Comparison of ENCODE assay signal across 8 mouse cellular contexts in the genomic region with DNA sequence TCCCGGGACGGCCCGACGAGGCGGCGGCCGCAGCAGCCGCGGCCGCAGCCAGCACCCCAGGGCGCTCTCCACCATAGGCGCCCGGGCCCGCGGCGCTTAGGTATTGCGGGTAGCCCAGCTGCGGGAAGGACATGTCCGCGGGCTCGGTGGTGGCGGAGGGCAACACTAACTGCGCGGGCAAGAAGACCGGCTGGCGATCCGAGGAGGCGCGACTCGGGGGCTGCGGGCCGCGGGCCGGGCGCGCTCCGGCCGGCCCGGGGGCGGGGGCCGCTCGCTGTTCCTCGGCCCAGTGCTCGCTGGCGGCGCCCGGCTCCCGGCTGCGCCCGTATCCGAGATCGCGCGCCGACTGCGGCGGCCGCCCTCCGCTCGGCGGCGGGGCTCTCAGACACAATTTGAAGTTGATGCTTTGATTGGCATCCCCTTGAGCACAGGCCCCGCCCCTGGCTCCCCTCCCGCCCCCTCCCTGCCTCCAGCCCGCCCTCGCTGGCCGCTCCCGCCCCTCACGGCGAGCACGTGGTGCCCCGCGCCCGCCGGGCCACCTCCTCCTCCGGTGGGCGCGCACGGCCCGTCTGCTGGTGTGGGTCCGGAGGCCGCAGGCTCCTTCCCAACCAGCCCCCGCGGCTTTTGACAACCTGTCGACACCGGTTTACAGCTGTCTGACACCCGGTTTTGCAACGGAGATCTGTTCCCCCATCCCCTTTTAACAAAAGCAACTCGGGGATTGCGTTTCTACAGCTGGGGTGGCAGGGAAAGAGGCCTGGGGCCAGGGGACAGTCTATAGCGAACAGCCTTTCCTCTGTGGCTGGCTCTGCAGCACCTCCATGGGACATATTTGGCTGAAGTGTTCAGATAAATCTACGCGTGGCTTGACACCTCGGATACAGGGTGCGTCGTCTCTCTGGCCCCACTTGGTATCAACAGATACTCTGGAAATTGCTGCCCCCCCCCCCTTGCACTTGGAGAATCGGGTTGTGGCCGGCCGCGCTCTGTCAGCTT. TPM values are rescaled to one million over a fixed set of nuclear protein-coding genes. Genes with fewer than 3 reads are reported as not detected.
A peak's percentile ranks its signal among the peaks of the same experiment; 100 is the strongest.
DNase-seq lines count a peak whose midpoint lies in the region; ATAC-seq lines count a peak whose summit lies in the region.

A gene (minus strand): TSS at position 368 of the 996 bp plus-strand sequence.

- H3K27ac ChIP-seq in midbrain, embryonic 10.5 days (replicated peaks): peak within 1 kb of the TSS; percentile 98

- DNase-seq in left cerebral cortex, postnatal 4 days: peak; percentile 85
- DNase-seq in left cerebral cortex, adult 11 months (ENCODE audit: low spot score): no peak
- peak; percentile 41 for DNase-seq in forelimb bud, embryonic 11.5 days (ENCODE audit: low read depth, low spot score)
- peak; percentile 38 to 66 for DNase-seq in kidney, postnatal 36 days
- peak; percentile 90 for DNase-seq in midbrain, embryonic 10.5 days (ENCODE audit: low spot score)
- DNase-seq in c-Kit-positive CD71-positive TER-119-positive erythroid progenitor cells, embryonic 14.5 days (ENCODE audit: low spot score): no peak
- DNase-seq in urinary bladder, adult 2 months (ENCODE audit: low spot score): no peak

- H3K4me3 ChIP-seq in midbrain, embryonic 10.5 days: peak within 1 kb of the TSS; percentile 96

- H3K36me3 ChIP-seq in midbrain, embryonic 10.5 days: peaks cover 13% of the 10 kb centered on the region

- peaks cover 85% of the 10 kb centered on the region for H3K27me3 ChIP-seq in midbrain, embryonic 10.5 days (ENCODE audit: low read depth, poor library complexity, severe bottlenecking)

- ATAC-seq in CD4-positive, CD25-positive, alpha-beta regulatory T cell, adult 4 months: no peak

- intact Hi-C loops in left cerebral cortex, postnatal 4 days (cut with DNase I): loop anchor here (2.0 to 5.0 kb wide), 2 partner anchors 334 to 669 kb away; no protein-coding TSS in a partner anchor

- H3K4me1 ChIP-seq in midbrain, embryonic 10.5 days: peaks cover 54% of the 10 kb centered on the region

- under 1% methylated on average over 100 of the region's 100 CpGs for WGBS in midbrain, embryonic 10.5 days

- no peaks in the 10 kb centered on the region for H3K9me3 ChIP-seq in midbrain, embryonic 10.5 days (replicated peaks)

RNA-seq across cellular contexts. Expression of the gene that starts here (rescaled TPM):
- 1 to 10 TPM in 1 of 2 experiments, under 1 TPM in 1; 0.34 to 1.2 TPM for total RNA-seq in left cerebral cortex, postnatal 4 days (2021)
- 4.0 and 4.3 TPM in 2 replicates for polyA plus RNA-seq in midbrain, embryonic 10.5 days (2016; fragmentation: Nextera tagmentation; extraction: Ambion mirVana)
- polyA plus RNA-seq in CD4-positive, CD25-positive, alpha-beta regulatory T cell, adult 4 months (2017; shearing (Covaris generic)): not detected
- 0.03 and 0.04 TPM in 2 replicates for polyA plus RNA-seq in urinary bladder, adult 2 months (2012; rRNA removed)

Comparison
In these comparisons a context has a peak if more than half of its experiments do, and no peak if none do; other contexts are left out.
1. DNase-seq: peak in left cerebral cortex, postnatal 4 days (single experiment), forelimb bud, embryonic 11.5 days (single experiment), kidney, postnatal 36 days (2 of 2) and midbrain, embryonic 10.5 days (single experiment); none in left cerebral cortex, adult 11 months (single experiment), c-Kit-positive CD71-positive TER-119-positive erythroid progenitor cells, embryonic 14.5 days (single experiment) and urinary bladder, adult 2 months (single experiment).